Mouse (Mus musculus) spleen, adult 2 months (tissue): ENCODE data around the gene Slc5a1. TPM values are rescaled to one million over a fixed set of nuclear protein-coding genes. Genes with fewer than 3 reads are reported as not detected.

Source experiments
- DNase-seq, 2 experiments: peaks; one replicate each; pipeline versions ENCODE4 v3.0.0 to v3.0.0-alpha.2; 2012 to 2021; ENCODE audit warnings: low spot score in 2 of 2, low read depth in 1 of 2
- H3K27ac ChIP-seq: fragments of 200-500 bp; 2 replicates; pipeline ENCODE4 v1.5.1; 2012; ENCODE audit warnings: low read length, inconsistent platforms; ENCODE audit not compliant: insufficient read depth
- H3K27me3 ChIP-seq: fragments of 200-500 bp; 2 replicates; pipeline ENCODE4 v1.6.1; 2012; ENCODE audit warnings: mild to moderate bottlenecking, moderate library complexity, low read length, inconsistent platforms; ENCODE audit not compliant: control insufficient read depth, insufficient read depth
- H3K36me3 ChIP-seq: fragments of 200-500 bp; 2 replicates; pipeline ENCODE4 v1.6.1; 2012; ENCODE audit warnings: mild to moderate bottlenecking, low read length, inconsistent platforms; ENCODE audit not compliant: control insufficient read depth, insufficient read depth
- H3K4me1 ChIP-seq: fragments of 200-500 bp; 2 replicates; pipeline ENCODE4 v1.6.1; 2011; ENCODE audit warnings: inconsistent platforms; ENCODE audit not compliant: control insufficient read depth, insufficient read depth, insufficient read length
- H3K4me3 ChIP-seq: fragments of 200-500 bp; 2 replicates; pipeline ENCODE4 v1.5.1; 2011; ENCODE audit warnings: mild to moderate bottlenecking, inconsistent platforms; ENCODE audit not compliant: insufficient read depth, insufficient read length; ENCODE audit errors: extremely low read depth
- CTCF ChIP-seq: fragments of 200-500 bp; IDR thresholded peaks from 2 replicates; pipeline ENCODE4 v1.5.1; 2011; ENCODE audit warnings: mild to moderate bottlenecking, inconsistent platforms; ENCODE audit not compliant: insufficient read depth, insufficient read length, insufficient replicate concordance; ENCODE audit errors: extremely low read depth
- POLR2A ChIP-seq: fragments of 200-500 bp; IDR thresholded peaks from 2 replicates; pipeline ENCODE4 v1.6.1; 2011; ENCODE audit warnings: low read depth, low read length, inconsistent platforms
- WGBS: fragments of 180-500 bp; shearing (Covaris S2); methylation state at CpG from one replicate; pipeline ENCODE4 v1.1.7; 2018; 5-methylcytosine and 5-hydroxymethylcytosine counted together
- polyA plus RNA-seq: library from polyadenylated mRNA; depleted of rRNA; stranded (reverse); fragments of >200 nt; gene quantifications from 2 replicates; pipeline ENCODE4 v1.2.3, GENCODE M21; 2012

The Slc5a1 gene
- polyA plus RNA-seq, 1 experiment: 0.05 TPM

- no peak for DNase-seq
- no peak for TF ChIP-seq POLR2A
- 54% methylated on average over 4 of the region's 4 CpGs for WGBS
Measured at GRCm38 (mm10) chr5:33095315-33095714, 8.7 kb upstream of the Slc5a1 start.

DNA sequence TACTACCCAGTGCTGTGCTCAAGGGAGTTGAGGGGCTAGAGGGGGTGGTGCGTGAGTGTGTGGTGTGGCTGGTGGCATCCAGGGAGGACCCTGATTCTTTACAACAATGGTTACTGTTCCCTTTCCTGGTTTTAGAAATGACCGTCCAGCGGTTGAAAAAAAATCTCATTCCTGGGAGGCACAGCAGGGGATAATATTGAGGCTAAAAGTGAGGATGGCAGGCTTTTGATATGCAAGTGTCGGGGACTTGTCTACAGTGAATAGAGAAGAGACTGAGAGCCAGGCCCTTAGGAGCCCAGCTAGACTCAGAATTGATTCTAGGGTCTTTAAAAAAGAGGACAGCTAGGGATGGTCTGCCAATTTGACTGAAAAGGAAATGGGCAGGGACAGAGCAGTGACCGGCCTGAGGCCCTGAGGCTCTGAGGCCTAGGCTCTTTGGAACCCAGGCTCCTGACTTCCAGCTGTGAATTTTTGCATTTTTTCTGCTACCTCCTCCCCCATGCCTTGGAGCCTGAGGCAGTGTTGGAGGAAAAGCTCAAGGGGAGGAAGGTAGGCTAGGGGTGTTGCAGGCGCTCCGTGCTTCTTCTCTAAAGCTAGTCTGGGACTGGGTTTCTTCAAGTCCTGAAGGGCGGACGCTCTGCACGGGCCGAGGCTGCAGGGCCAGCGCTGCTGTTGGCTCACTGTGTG lies 1.5 kb upstream of the Slc5a1 start:
- DNase-seq: no peak
- H3K27ac ChIP-seq: no peak overlapping the region
- 70% methylated on average over 12 of the region's 12 CpGs for WGBS
- TF ChIP-seq CTCF (no peak), POLR2A (no peak)
- no peaks in the 10 kb centered on the region for H3K36me3 ChIP-seq
- H3K4me1 ChIP-seq: no peaks in the 10 kb centered on the region
- no peak overlapping the region for H3K4me3 ChIP-seq
- peaks cover 4% of the 10 kb centered on the region for H3K27me3 ChIP-seq

More at GRCm38 (mm10) chr5:33095315-33095714, 8.7 kb upstream of the Slc5a1 start:
- Histone ChIP-seq H3K27ac (no peak overlapping the region), H3K4me1 (no peaks in the 10 kb centered on the region), H3K4me3 (no peak overlapping the region), H3K36me3 (no peaks in the 10 kb centered on the region), H3K27me3 (no peaks in the 10 kb centered on the region; the same call in 1 of the 2 replicates)

- no peaks in the 10 kb centered on the region for H3K4me1 ChIP-seq
- TF ChIP-seq POLR2A: no peak
- no peak for TF ChIP-seq CTCF
- H3K36me3 ChIP-seq: no peaks in the 10 kb centered on the region
- H3K27me3 ChIP-seq: peaks cover 4% of the 10 kb centered on the region
- H3K4me3 ChIP-seq: no peak overlapping the region
- DNase-seq: no peak
- 22% methylated on average over 1 of the region's 1 CpGs for WGBS
- H3K27ac ChIP-seq: no peak overlapping the region
Measured at GRCm38 (mm10) chr5:33104876-33105275, 857 bp downstream of the Slc5a1 start.

- Histone ChIP-seq H3K36me3 (no peaks in the 10 kb centered on the region), H3K27me3 (peaks cover 4% of the 10 kb centered on the region), H3K27ac (no peak overlapping the region), H3K4me3 (no peak overlapping the region), H3K4me1 (no peaks in the 10 kb centered on the region)
- WGBS: 84% methylated on average over 6 of the region's 6 CpGs
- DNase-seq: no peak
- TF ChIP-seq CTCF: no peak
Measured at GRCm38 (mm10) chr5:33105660-33106059, 1.6 kb downstream of the Slc5a1 start.

DNA sequence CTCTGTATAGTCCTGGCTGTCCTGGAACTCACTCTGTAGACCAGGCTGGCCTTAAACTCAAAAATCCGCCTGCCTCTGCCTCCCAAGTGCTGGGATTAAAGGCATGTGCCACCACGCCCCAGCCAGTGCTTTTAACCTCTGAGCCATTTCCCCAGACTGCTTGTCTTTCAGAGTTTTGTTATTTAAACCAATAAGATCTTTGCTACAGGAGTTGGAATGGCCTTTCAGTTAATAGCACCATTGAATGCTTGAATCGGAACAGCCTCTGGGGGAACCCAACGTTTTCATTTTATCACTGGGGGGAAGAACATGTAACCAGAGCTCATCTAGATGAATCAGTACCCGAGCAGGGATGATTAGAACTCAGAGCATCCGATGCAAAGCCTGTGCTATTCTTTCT lies 3.0 kb downstream of the Slc5a1 start:
- DNase-seq: no peak
- Histone ChIP-seq H3K27me3 (peaks cover 4% of the 10 kb centered on the region), H3K36me3 (no peaks in the 10 kb centered on the region), H3K27ac (no peak overlapping the region), H3K4me3 (no peak overlapping the region), H3K4me1 (no peaks in the 10 kb centered on the region)
- no peak for TF ChIP-seq POLR2A
- TF ChIP-seq CTCF: no peak
- WGBS: 77% methylated on average over 6 of the region's 6 CpGs

GRCm38 (mm10) chr5:33107778-33108405 lies 3.9 kb downstream of the Slc5a1 start:
- DNase-seq: no peak
- 84% methylated on average over 14 of the region's 14 CpGs for WGBS

DNA sequence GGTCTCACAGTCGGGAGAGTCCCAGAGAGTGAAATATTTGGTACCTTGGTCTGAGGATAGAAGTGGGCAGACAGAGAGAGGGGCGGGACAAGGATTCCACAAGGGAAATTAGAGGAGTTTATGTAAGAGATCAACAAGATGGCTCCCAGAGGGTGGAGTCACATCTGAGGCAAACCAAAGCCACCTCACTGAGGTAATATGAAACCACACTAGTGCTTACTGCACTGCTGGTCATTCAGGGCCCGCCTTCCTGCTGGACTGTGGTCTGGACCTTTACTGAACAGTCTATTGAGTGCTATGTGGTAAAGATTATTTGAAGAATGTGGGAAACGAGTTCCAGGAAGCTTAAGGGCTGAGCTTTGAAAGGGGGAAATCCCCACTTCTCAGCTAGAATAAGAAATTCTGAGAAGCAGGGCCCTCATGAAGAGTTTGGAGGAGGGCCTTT lies 17.9 kb downstream of the Slc5a1 start:
- H3K4me3 ChIP-seq: no peak overlapping the region
- no peak overlapping the region for H3K27ac ChIP-seq
- 47% methylated on average over 4 of the region's 4 CpGs for WGBS
- H3K36me3 ChIP-seq: no peaks in the 10 kb centered on the region
- TF ChIP-seq CTCF (no peak), POLR2A (no peak)
- H3K27me3 ChIP-seq: no peaks in the 10 kb centered on the region
- no peaks in the 10 kb centered on the region for H3K4me1 ChIP-seq
- no peak for DNase-seq

More at GRCm38 (mm10) chr5:33107778-33108405, 3.9 kb downstream of the Slc5a1 start:
- H3K36me3 ChIP-seq: no peaks in the 10 kb centered on the region
- no peak overlapping the region for H3K4me3 ChIP-seq
- TF ChIP-seq POLR2A (no peak), CTCF (no peak)
- peaks cover 4% of the 10 kb centered on the region for H3K27me3 ChIP-seq
- H3K4me1 ChIP-seq: no peaks in the 10 kb centered on the region
- no peak overlapping the region for H3K27ac ChIP-seq
